Mouse (Mus musculus) embryonic facial prominence, embryonic 11.5 days (tissue): Measurements from ENCODE around the gene Sphk2. TPM values are rescaled to one million over a fixed set of nuclear protein-coding genes. Genes with fewer than 3 reads are reported as not detected.

Source experiments
- ATAC-seq: fragments of 200-750 bp; cut with Nextera tagmentation; replicated peaks from 2 replicates; pipeline ENCODE4 v1.8.0; 2017; ENCODE audit warnings: low read depth; ENCODE audit not compliant: insufficient number of reproducible peaks, low FRiP score, low TSS enrichment
- DNase-seq: peaks from one replicate; pipeline ENCODE4 v3.0.0-alpha.2; 2015; ENCODE audit warnings: low spot score
- H3K27ac ChIP-seq: fragments of 300-500 bp; sonication (generic); replicated peaks from 2 replicates; pipeline ENCODE4 v1.5.1; 2014; ENCODE audit warnings: mild to moderate bottlenecking, low read depth, low read length, control low read depth
- H3K27me3 ChIP-seq: fragments of 300-500 bp; sonication (generic); 2 replicates; pipeline ENCODE4 v1.6.1; 2014; ENCODE audit warnings: mild to moderate bottlenecking, low read length, moderate library complexity, mixed read lengths; ENCODE audit not compliant: control insufficient read depth, insufficient read depth
- H3K36me3 ChIP-seq: fragments of 300-500 bp; sonication (generic); replicated peaks from 2 replicates; pipeline ENCODE4 v1.6.1; 2014; ENCODE audit warnings: low read depth, mild to moderate bottlenecking, low read length, moderate library complexity, mixed read lengths; ENCODE audit not compliant: control insufficient read depth, insufficient read depth
- H3K4me1 ChIP-seq: fragments of 300-500 bp; sonication (generic); 2 replicates; pipeline ENCODE4 v1.6.1; 2014; ENCODE audit warnings: low read length, mixed read lengths; ENCODE audit not compliant: control insufficient read depth, insufficient read depth
- H3K4me2 ChIP-seq: fragments of 300-500 bp; sonication (generic); 2 replicates; pipeline ENCODE4 v1.6.1; 2014; ENCODE audit warnings: low read depth, mild to moderate bottlenecking, control low read depth, low read length, moderate library complexity
- H3K4me3 ChIP-seq: fragments of 300-500 bp; sonication (generic); 2 replicates; pipeline ENCODE4 v1.5.1; 2014; ENCODE audit warnings: low read depth, low read length, control low read depth
- H3K9ac ChIP-seq: fragments of 300-500 bp; sonication (generic); replicated peaks from 2 replicates; pipeline ENCODE4 v1.6.1; 2014; ENCODE audit warnings: mild to moderate bottlenecking, control low read depth, low read length
- H3K9me3 ChIP-seq: fragments of 300-500 bp; sonication (generic); replicated peaks from 2 replicates; pipeline ENCODE4 v1.6.1; 2016; ENCODE audit warnings: mild to moderate bottlenecking, low read length, inconsistent platforms, mixed read lengths; ENCODE audit not compliant: control insufficient read depth
- WGBS: fragments of 180-500 bp; shearing (Covaris S2); extraction: QIAGEN DNeasy Blood & Tissue Kit; methylation state at CpG from one replicate; pipeline ENCODE4 v1.1.7; 2014; 5-methylcytosine and 5-hydroxymethylcytosine counted together
- polyA plus RNA-seq: library from polyadenylated mRNA; unstranded; fragments of >200 nt; fragmentation: Nextera tagmentation; extraction: Ambion mirVana; gene quantifications from 2 replicates; pipeline ENCODE4 v1.2.1, GENCODE M21; 2014

Sphk2 gene
- polyA plus RNA-seq, 1 experiment from 2014 or later, result 14.9 TPM

GRCm38 (mm10) chr7:45723781-45724180 lies 6.0 kb upstream of the Sphk2 start:
- Histone ChIP-seq H3K4me1 (no peaks in the 10 kb centered on the region; the same call in 1 of the 2 replicates), H3K4me2 (no peak overlapping the region), H3K27ac (no peak overlapping the region), H3K36me3 (peaks cover 24% of the 10 kb centered on the region), H3K9ac (no peak overlapping the region), H3K27me3 (no peaks in the 10 kb centered on the region), H3K9me3 (no peaks in the 10 kb centered on the region), H3K4me3 (no peak overlapping the region)
- 93% methylated on average over 14 of the region's 14 CpGs for WGBS
- DNase-seq (no peak), ATAC-seq (no peak)

GRCm38 (mm10) chr7:45723301-45723700 lies 5.5 kb upstream of the Sphk2 start:
- H3K9ac ChIP-seq, result no peak overlapping the region
- H3K27ac ChIP-seq, result no peak overlapping the region
- DNase-seq (no peak), ATAC-seq (no peak)
- 87% methylated on average over 4 of the region's 4 CpGs for WGBS
- H3K36me3 ChIP-seq, result peaks cover 24% of the 10 kb centered on the region
- H3K9me3 ChIP-seq, result no peaks in the 10 kb centered on the region
- H3K4me2 ChIP-seq, result no peak overlapping the region
- H3K27me3 ChIP-seq, result no peaks in the 10 kb centered on the region
- no peaks in the 10 kb centered on the region; the same call in 1 of the 2 replicates for H3K4me1 ChIP-seq
- no peak overlapping the region for H3K4me3 ChIP-seq

DNA sequence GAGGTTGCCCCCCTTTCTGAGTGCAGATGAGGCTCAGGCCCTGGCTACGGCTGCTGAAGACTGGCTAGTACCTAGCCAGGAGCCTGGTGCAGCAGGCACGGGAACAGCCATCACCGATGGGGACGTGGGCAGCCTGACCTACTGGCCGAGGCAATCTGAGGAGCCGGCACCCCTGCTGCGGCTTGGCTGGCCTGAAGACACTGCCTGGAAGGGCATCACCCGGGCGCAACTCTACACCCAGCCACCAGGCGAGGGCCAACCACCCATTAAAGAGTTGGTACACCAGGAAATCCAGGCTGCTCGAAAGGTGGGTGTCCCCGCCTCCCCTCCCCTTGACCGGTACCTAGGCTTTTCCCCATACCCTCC lies 4.5 kb upstream of the Sphk2 start:
- no peak overlapping the region for H3K4me3 ChIP-seq
- 81% methylated on average over 13 of the region's 13 CpGs for WGBS
- peaks cover 24% of the 10 kb centered on the region for H3K36me3 ChIP-seq
- no peaks in the 10 kb centered on the region for H3K9me3 ChIP-seq
- no peak overlapping the region for H3K27ac ChIP-seq
- DNase-seq, result no peak
- no peak for ATAC-seq
- no peak overlapping the region for H3K9ac ChIP-seq
- H3K4me2 ChIP-seq, result no peak overlapping the region
- no peaks in the 10 kb centered on the region for H3K27me3 ChIP-seq
- no peaks in the 10 kb centered on the region; the same call in 1 of the 2 replicates for H3K4me1 ChIP-seq

DNA sequence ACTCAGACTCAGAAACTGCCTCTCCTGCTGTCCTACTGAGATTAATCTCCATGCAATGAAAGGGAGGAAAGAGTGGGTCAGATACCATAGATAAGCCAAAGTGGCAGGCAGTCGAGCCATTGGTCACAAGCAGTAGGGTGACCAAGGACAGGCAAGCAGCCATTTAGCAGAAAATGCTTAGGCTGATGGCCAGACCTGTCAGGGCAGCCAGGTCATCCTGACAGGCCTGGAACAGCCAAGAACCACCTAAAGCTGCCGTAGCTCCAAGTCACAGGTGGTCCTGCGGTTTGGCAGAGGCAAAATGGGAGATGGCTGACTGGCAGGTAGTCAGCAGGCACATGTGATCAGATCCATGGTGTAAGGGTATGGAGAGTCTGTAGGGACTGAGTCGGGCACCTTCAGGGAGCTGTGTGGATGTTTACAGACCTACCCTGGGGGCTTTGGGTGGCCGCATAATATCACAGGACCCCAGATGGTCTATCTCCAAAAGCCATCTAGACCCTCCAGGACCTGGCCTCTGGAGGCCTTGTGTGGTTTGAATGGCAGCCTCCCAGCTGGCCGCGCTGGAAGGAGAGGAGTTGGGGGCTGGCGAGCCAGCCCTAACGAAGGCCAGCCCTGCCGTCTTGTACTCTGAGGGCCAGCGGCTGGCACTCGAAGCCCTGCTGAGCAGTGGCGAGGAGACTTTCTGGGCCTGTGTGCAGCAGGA lies 4.0 kb upstream of the Sphk2 start:
- Histone ChIP-seq H3K9ac (no peak overlapping the region), H3K27ac (0 out of 2 replicates have a peak overlapping the region, but pooled peaks have one; percentile 13), H3K36me3 (peaks cover 24% of the 10 kb centered on the region), H3K4me3 (no peak overlapping the region), H3K4me1 (peaks cover 1% of the 10 kb centered on the region; the same call in 1 of the 2 replicates), H3K27me3 (no peaks in the 10 kb centered on the region), H3K9me3 (no peaks in the 10 kb centered on the region), H3K4me2 (no peak overlapping the region)
- no peak for DNase-seq
- 68% methylated on average over 13 of the region's 13 CpGs for WGBS
- no peak for ATAC-seq

- no peak for ATAC-seq
- Histone ChIP-seq H3K4me3 (no peak overlapping the region), H3K27me3 (no peaks in the 10 kb centered on the region), H3K9ac (no peak overlapping the region), H3K4me2 (no peak overlapping the region), H3K9me3 (no peaks in the 10 kb centered on the region), H3K4me1 (peaks cover 5% of the 10 kb centered on the region), H3K27ac (0 out of 2 replicates have a peak overlapping the region, but pooled peaks have one; percentile 13), H3K36me3 (peaks cover 24% of the 10 kb centered on the region)
- no peak for DNase-seq
- 89% methylated on average over 7 of the region's 7 CpGs for WGBS
These were observed 3.4 kb upstream of the Sphk2 start for GRCm38 (mm10) chr7:45721234-45721571.

GRCm38 (mm10) chr7:45720413-45721233 lies 2.8 kb upstream of the Sphk2 start, which contains the start of gene Fam83e:
Fam83e (plus strand) TSS chr7:45721212.
- Histone ChIP-seq H3K27me3 (no peaks in the 10 kb centered on the region), H3K9ac (no peak within 1 kb of the TSS), H3K9me3 (no peaks in the 10 kb centered on the region), H3K4me3 (no peak within 1 kb of the TSS), H3K36me3 (peaks cover 24% of the 10 kb centered on the region), H3K27ac (0 out of 2 replicates have a peak within 1 kb of the TSS, but pooled peaks have one; percentile 13), H3K4me2 (no peak within 1 kb of the TSS), H3K4me1 (peaks cover 6% of the 10 kb centered on the region)
- no peak for DNase-seq
- ATAC-seq, result no peak
- 86% methylated on average over 14 of the region's 14 CpGs for WGBS

GRCm38 (mm10) chr7:45719738-45720412 lies 2.1 kb upstream of the Sphk2 start:
- no peak overlapping the region for H3K27ac ChIP-seq
- ATAC-seq (no peak), DNase-seq (no peak)
- no peak overlapping the region for H3K9ac ChIP-seq
- H3K4me2 ChIP-seq, result no peak overlapping the region; the same call in 1 of the 2 replicates
- WGBS, result 93% methylated on average over 15 of the region's 16 CpGs
- H3K36me3 ChIP-seq, result peaks cover 24% of the 10 kb centered on the region
- H3K27me3 ChIP-seq, result no peaks in the 10 kb centered on the region
- H3K4me3 ChIP-seq, result peak overlapping the region; percentile 87; the same call in 1 of the 2 replicates
- no peaks in the 10 kb centered on the region for H3K9me3 ChIP-seq
- H3K4me1 ChIP-seq, result peaks cover 7% of the 10 kb centered on the region
